Mouse (Mus musculus): ENCODE data around the gene Zic4. TPM values are rescaled to one million over a fixed set of nuclear protein-coding genes. Genes with fewer than 3 reads are reported as not detected.

Zic4 gene
- polyA plus RNA-seq (2015; fragmentation: Nextera tagmentation; extraction: Ambion mirVana): not detected in 2 replicates

- no peaks in the 10 kb centered on the region for H3K36me3 ChIP-seq (replicated peaks; ENCODE audit: insufficient read depth, low read length)
- H3K4me2 ChIP-seq (ENCODE audit: low read depth, low read length): peak within 1 kb of the TSS; percentile 63
- no peak for DNase-seq
- TF ChIP-seq EP300 (IDR thresholded peaks at IDR 0.05; ENCODE audit: low read depth) (no peak), CTCF (IDR thresholded peaks at IDR 0.05; ENCODE audit: low read depth) (no peak)
- no peak within 1 kb of the TSS for H3K9ac ChIP-seq (replicated peaks)
- peak; percentile 35; the same call in 1 of the 2 replicates for ATAC-seq
- WGBS (ENCODE audit: insufficient replicate concordance): 2% methylated on average over 45 of the region's 45 CpGs
- peaks cover 79% of the 10 kb centered on the region for H3K27me3 ChIP-seq (ENCODE audit: insufficient read depth, low read length)
- H3K9me3 ChIP-seq (ENCODE audit: low read length): no peaks in the 10 kb centered on the region
- peaks cover 8% of the 10 kb centered on the region; the same call in 1 of the 2 replicates for H3K4me1 ChIP-seq (ENCODE audit: insufficient read depth)
- no peak within 1 kb of the TSS for H3K27ac ChIP-seq (ENCODE audit: low read depth)
- peak within 1 kb of the TSS; percentile 39 for H3K4me3 ChIP-seq (ENCODE audit: low read depth, low read length)
Observed at GRCm38 (mm10) chr9:91361856-91362601, at the start of gene Zic4. Gene Zic4, plus strand, starts transcription at chr9:91362413.

DNA sequence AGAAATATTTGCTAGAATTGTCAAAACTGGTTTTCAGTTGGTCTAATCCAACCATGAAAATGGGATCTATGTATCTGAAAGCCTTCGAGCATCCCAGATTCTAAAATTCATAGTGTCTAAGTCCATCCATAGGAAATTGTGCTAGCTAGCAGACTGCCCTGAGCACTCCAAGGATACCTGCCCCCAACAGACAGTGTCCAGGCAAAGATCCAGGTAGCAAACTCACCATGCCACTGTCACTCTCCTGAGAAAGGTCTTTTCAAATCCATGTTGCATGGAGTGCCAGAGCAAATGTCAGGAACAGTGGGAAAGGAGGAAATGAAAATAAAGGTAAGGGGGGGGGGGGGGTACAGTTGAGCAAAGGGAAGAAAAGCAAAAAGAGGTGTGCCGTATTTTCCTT, 14.6 kb upstream of the Zic4 start:
- Histone ChIP-seq H3K36me3 (replicated peaks; ENCODE audit: insufficient read depth, low read length) (no peaks in the 10 kb centered on the region), H3K4me2 (ENCODE audit: low read depth, low read length) (no peak overlapping the region)
- 59% methylated on average over 2 of the region's 2 CpGs for WGBS (ENCODE audit: insufficient replicate concordance)

GRCm38 (mm10) chr9:91348746-91349145, 13.5 kb upstream of the Zic4 start:
- peaks cover 44% of the 10 kb centered on the region for H3K27me3 ChIP-seq (ENCODE audit: insufficient read depth, low read length)
- DNase-seq (no peak), ATAC-seq (no peak)
- H3K4me2 ChIP-seq (ENCODE audit: low read depth, low read length): no peak overlapping the region
- no peak overlapping the region for H3K9ac ChIP-seq (replicated peaks)
- H3K9me3 ChIP-seq (ENCODE audit: low read length): no peaks in the 10 kb centered on the region
- no peak overlapping the region for H3K4me3 ChIP-seq (ENCODE audit: low read depth, low read length)
- TF ChIP-seq EP300 (IDR thresholded peaks at IDR 0.05; ENCODE audit: low read depth) (no peak), CTCF (IDR thresholded peaks at IDR 0.05; ENCODE audit: low read depth) (no peak)
- no peaks in the 10 kb centered on the region for H3K36me3 ChIP-seq (replicated peaks; ENCODE audit: insufficient read depth, low read length)
- no peaks in the 10 kb centered on the region for H3K4me1 ChIP-seq (ENCODE audit: insufficient read depth)
- no peak overlapping the region for H3K27ac ChIP-seq (ENCODE audit: low read depth)
- 29% methylated on average over 1 of the region's 1 CpGs for WGBS (ENCODE audit: insufficient replicate concordance)

More for the DNA sequence above, 14.6 kb upstream of the Zic4 start:
- TF ChIP-seq CTCF (IDR thresholded peaks at IDR 0.05; ENCODE audit: low read depth): no peak
- no peak for TF ChIP-seq EP300 (IDR thresholded peaks at IDR 0.05; ENCODE audit: low read depth)
- Histone ChIP-seq H3K4me3 (ENCODE audit: low read depth, low read length) (no peak overlapping the region), H3K27ac (ENCODE audit: low read depth) (no peak overlapping the region), H3K27me3 (ENCODE audit: insufficient read depth, low read length) (peaks cover 33% of the 10 kb centered on the region), H3K4me1 (ENCODE audit: insufficient read depth) (no peaks in the 10 kb centered on the region), H3K9ac (replicated peaks) (no peak overlapping the region), H3K9me3 (ENCODE audit: low read length) (no peaks in the 10 kb centered on the region)
- DNase-seq (no peak), ATAC-seq (no peak)

DNA sequence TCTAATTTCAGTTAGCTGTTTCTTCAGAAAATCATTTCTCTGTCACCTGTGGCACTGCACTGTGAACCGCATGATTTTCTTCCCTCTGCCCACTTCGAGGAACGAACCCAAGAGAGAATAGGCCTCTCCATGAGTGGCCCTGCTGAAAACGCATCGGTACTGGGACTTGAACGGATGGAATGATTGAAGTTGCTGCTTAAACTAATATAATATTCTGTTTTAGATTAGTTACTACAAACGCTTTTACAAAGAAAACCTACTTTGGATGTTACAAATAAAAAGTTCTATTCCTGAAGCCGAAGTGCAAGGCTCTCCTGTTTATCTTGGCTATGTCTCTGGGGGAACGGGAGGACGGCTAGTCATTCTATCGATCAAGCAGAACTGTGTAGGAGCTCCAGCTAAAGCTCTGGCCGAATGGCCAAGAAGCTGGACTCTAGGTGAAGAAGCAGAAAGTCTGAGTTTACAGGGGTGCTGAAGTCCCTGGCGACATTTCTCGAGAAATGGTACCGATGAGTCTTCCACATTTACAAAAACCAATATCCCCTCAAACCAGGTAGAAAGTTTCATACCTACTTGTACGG, 11.9 kb upstream of the Zic4 start:
- Histone ChIP-seq H3K9me3 (ENCODE audit: low read length) (no peaks in the 10 kb centered on the region), H3K9ac (replicated peaks) (no peak overlapping the region), H3K36me3 (replicated peaks; ENCODE audit: insufficient read depth, low read length) (no peaks in the 10 kb centered on the region), H3K27me3 (ENCODE audit: insufficient read depth, low read length) (peaks cover 60% of the 10 kb centered on the region), H3K4me2 (ENCODE audit: low read depth, low read length) (no peak overlapping the region), H3K27ac (ENCODE audit: low read depth) (no peak overlapping the region), H3K4me1 (ENCODE audit: insufficient read depth) (no peaks in the 10 kb centered on the region), H3K4me3 (ENCODE audit: low read depth, low read length) (no peak overlapping the region)
- 4% methylated on average over 16 of the region's 16 CpGs for WGBS (ENCODE audit: insufficient replicate concordance)
- TF ChIP-seq CTCF (IDR thresholded peaks at IDR 0.05; ENCODE audit: low read depth) (no peak), EP300 (IDR thresholded peaks at IDR 0.05; ENCODE audit: low read depth) (no peak)
- ATAC-seq (no peak), DNase-seq (no peak)

- ATAC-seq: no peak
- H3K27me3 ChIP-seq (ENCODE audit: insufficient read depth, low read length): peaks cover 65% of the 10 kb centered on the region
- H3K9ac ChIP-seq (replicated peaks): no peak overlapping the region
- H3K36me3 ChIP-seq (replicated peaks; ENCODE audit: insufficient read depth, low read length): no peaks in the 10 kb centered on the region
- DNase-seq: no peak
- 5% methylated on average over 14 of the region's 14 CpGs for WGBS (ENCODE audit: insufficient replicate concordance)
- no peaks in the 10 kb centered on the region for H3K9me3 ChIP-seq (ENCODE audit: low read length)
- TF ChIP-seq CTCF (IDR thresholded peaks at IDR 0.05; ENCODE audit: low read depth) (no peak), EP300 (IDR thresholded peaks at IDR 0.05; ENCODE audit: low read depth) (no peak)
- no peak overlapping the region for H3K27ac ChIP-seq (ENCODE audit: low read depth)
- H3K4me3 ChIP-seq (ENCODE audit: low read depth, low read length): no peak overlapping the region
- no peak overlapping the region for H3K4me2 ChIP-seq (ENCODE audit: low read depth, low read length)
- no peaks in the 10 kb centered on the region for H3K4me1 ChIP-seq (ENCODE audit: insufficient read depth)
Observed at GRCm38 (mm10) chr9:91350861-91351291, 11.3 kb upstream of the Zic4 start.

DNA sequence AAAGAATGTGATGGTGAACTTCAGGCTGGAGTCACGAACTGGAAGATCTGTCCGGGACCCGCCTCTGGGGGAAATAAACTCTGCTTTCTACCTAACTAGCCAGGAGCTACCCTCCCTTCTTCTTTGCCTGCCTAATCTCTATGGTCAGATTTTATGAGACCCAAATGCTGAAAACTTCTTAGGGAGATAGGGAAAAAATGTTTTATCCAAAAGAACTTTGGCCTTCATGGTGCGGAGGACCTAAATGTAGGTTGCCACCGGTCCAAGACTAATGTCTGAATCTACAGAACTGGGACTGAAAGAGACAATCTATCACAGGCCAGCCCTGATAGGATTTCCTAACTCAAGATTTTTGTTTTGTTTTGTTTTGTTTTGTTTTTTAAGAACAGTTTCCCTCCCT, 10.9 kb upstream of the Zic4 start:
- TF ChIP-seq EP300 (IDR thresholded peaks at IDR 0.05; ENCODE audit: low read depth) (no peak), CTCF (IDR thresholded peaks at IDR 0.05; ENCODE audit: low read depth) (no peak)
- Histone ChIP-seq H3K9ac (replicated peaks) (no peak overlapping the region), H3K4me3 (ENCODE audit: low read depth, low read length) (no peak overlapping the region), H3K36me3 (replicated peaks; ENCODE audit: insufficient read depth, low read length) (no peaks in the 10 kb centered on the region), H3K27ac (ENCODE audit: low read depth) (no peak overlapping the region), H3K4me1 (ENCODE audit: insufficient read depth) (no peaks in the 10 kb centered on the region), H3K4me2 (ENCODE audit: low read depth, low read length) (no peak overlapping the region), H3K9me3 (ENCODE audit: low read length) (no peaks in the 10 kb centered on the region), H3K27me3 (ENCODE audit: insufficient read depth, low read length) (peaks cover 70% of the 10 kb centered on the region)
- DNase-seq (no peak), ATAC-seq (no peak)
- 4% methylated on average over 5 of the region's 5 CpGs for WGBS (ENCODE audit: insufficient replicate concordance)

Data from liver, postnatal 0 days (tissue).